Mouse (Mus musculus): ENCODE results near the gene Edem2. TPM values are rescaled to one million over a fixed set of nuclear protein-coding genes. Genes with fewer than 3 reads are reported as not detected.

The Edem2 gene
- total RNA-seq (2021): 10 to 100 TPM; 42.3 to 46.9 TPM
- long read RNA-seq, experiment 1, transcript Edem2-201 (11 exons, 2,290 nt): major isoform, 125 of 155 reads
- long read RNA-seq, experiment 1, partial matches to known transcripts: 16 of 155 reads
- long read RNA-seq, experiment 1, other reads (novel, unspliced or antisense): 14 of 155 reads
- long read RNA-seq, experiment 2, transcript Edem2-201 (11 exons, 2,290 nt): major isoform, 29 of 39 reads
- long read RNA-seq, experiment 2, partial matches to known transcripts: 5 of 39 reads
- long read RNA-seq, experiment 2, other reads (novel, unspliced or antisense): 5 of 39 reads

- DNase-seq: peak; percentile 95
These were observed at the start of gene Edem2 for GRCm38 (mm10) chr2:155729158-155729645. Edem2 (minus strand) TSS chr2:155729475.

- DNase-seq: no peak
These were observed 49.8 kb upstream of the Edem2 start for GRCm38 (mm10) chr2:155779066-155779465.

- DNase-seq: no peak
These were observed 48.7 kb upstream of the Edem2 start for GRCm38 (mm10) chr2:155778004-155778403.

GRCm38 (mm10) chr2:155777688-155777985, 48.4 kb upstream of the Edem2 start:
- DNase-seq: no peak

DNA sequence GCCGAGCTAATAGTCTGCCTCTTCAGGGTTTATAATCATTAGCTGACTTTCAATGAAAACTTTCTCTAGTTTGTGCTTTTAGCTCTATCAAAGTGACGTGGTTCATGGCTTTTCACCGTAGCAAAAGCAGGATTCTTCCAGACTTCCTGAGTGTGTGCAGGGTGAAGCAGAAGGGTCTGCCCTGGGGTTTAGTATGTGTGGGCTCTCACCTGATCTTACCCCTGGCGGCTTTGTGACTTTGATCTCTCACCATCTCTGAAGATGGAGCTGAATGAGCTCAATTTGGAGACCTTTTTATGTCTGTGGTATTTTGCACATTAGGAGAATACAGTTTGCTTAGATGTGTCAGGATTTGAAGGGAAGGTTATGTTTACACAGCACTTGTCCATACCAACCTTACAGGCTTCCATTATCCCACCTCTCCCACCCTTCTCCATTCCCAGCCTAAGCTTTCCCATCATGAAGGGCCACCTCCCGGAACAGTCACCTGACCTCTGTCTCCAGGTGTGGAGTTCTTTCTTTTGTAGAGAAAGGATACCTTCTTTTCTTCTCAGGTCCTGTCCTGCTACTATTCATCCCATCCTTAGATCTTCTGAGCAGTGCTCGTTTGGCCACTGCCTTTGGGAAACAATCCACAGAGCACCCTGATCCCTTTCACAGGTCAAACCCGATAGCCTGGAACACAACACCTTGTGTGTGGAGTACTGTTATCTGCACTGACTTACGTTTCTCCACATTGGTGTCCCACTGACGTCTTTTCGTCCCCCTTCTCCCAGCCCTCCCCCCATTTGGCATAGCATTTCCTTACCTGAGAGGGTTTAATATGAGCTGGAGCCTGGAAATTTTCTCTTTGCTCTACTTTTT, 47.8 kb upstream of the Edem2 start:
- DNase-seq: no peak

DNA sequence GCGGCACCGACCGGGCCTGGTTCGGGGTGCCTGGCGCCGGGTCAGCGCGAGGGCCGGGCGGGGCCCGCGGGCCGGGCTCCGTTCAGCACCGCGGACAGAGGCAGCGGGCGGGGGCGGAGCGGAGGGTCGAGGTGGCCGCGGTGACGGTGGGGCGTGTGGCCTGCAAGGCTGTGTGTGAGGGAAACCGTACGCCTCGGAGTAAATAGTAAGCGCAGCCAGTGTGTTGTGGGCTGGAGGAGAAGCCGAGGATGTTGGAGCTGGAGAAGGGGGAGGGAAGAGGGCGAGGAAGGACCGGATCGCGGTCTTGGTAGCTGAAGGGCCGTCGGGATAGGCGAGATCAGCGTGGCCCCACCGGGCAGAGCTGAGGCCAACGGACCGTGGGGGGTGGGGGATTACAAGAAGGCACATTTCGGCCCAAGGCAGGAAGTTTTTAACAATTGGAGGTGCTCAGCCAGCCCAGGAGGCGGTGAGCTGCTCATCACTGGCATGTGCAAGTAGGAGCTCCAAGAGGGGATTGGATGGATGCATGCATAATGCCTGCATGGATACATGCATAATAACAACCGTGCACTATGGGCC, 46.5 kb upstream of the Edem2 start:
- peak; percentile 82 to 86 for DNase-seq

- no peak for DNase-seq
These were observed 45.8 kb upstream of the Edem2 start, which contains the start of gene Mmp24 for GRCm38 (mm10) chr2:155774927-155775684. Mmp24 (plus strand) TSS chr2:155775342.

GRCm38 (mm10) chr2:155774261-155774926, 45.1 kb upstream of the Edem2 start:
- DNase-seq: no peak

- no peak for DNase-seq
These were observed 44.4 kb upstream of the Edem2 start for GRCm38 (mm10) chr2:155773664-155774063.

- DNase-seq: peak; percentile 59 to 86
These were observed 35.6 kb upstream of the Edem2 start for GRCm38 (mm10) chr2:155764679-155765418.

GRCm38 (mm10) chr2:155756855-155757566, 27.7 kb upstream of the Edem2 start:
- DNase-seq: peak; percentile 17 to 46

DNA sequence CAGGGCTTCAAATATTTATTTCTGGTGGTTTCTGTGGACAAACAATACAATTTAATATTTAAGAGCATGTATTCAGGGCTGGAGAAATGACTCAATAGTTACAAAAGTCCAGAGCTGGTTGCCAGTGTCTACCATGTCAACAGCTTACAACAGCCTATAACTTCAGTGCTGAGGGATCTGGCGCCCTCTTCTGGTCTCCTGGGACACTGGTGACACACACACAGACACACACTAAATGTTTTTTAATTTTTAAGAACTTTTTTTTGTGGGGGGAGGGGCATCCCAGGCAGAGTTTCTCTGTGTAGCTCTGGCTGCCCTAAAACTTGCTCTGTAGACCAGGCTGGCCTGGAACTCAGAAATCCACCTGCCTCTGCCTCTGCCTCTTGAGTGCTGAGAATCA, 26.5 kb upstream of the Edem2 start:
- DNase-seq: peak; percentile 83 to 85

- peak; percentile 76 to 81 for DNase-seq
These were observed 21.9 kb upstream of the Edem2 start, which contains the start of gene Procr for GRCm38 (mm10) chr2:155751014-155751786. Procr (plus strand) TSS chr2:155751117.

DNA sequence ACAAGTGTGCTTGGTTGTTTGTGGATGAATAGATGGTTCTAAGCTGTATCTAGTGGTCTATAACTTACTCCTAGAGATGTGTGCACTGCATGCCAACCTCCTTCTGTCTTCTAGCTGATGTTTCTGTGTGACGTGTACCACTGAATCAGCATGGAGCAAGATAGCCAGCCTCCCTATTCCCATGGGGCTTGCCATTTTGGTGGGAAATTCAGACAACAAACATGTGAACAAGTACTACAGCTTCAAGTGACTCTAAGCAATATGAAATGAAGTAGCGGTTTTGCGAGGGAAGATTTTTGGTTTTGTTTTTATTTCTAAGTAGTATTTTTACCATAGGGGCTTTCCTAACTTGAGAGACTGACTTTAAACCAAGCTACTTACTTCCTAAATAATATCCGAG, 20.1 kb upstream of the Edem2 start:
- no peak for DNase-seq

GRCm38 (mm10) chr2:155745487-155745886, 16.2 kb upstream of the Edem2 start:
- DNase-seq: no peak

GRCm38 (mm10) chr2:155743351-155743750, 14.1 kb upstream of the Edem2 start:
- no peak for DNase-seq

DNA sequence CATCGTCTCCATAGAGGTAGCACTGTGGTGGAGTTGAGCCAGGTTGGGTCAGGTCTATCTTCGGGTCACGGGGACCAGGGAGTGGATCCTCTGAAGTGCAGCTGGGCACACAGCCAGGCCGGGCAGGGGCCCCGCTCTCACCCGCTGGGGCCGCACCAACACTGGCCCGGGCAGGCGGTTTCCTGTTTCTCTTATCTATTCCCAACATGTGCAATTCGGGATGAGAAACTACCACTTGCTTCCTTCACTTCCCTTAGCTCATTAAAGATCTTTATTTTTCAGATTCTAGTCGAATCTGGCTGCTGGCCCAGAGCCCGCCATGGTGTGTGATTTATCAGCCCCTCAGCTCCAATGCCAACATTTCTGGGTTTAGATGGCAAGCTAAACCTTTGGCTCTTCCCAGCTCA, 13.7 kb upstream of the Edem2 start:
- DNase-seq: peak; percentile 76 to 81

DNA sequence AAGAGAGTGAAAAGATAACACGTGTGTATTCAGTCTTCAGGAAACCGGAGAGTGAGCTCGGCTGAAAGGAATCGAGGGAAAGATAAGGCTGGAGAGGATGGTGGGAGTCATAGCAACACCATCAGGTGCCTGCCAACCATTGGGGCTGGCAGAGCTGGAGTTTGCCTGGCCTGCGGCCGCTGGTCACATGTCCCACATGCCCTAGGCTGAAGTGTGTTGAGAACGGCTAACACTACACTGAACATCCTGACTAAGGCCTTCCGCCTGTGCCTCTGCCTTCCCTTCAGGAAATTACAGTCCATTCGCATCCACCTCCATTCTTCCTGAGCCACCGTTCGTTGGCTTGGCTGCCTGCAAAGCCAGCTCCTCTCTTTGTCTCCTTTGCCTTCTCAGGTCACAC, 12.9 kb upstream of the Edem2 start:
- DNase-seq: no peak

DNA sequence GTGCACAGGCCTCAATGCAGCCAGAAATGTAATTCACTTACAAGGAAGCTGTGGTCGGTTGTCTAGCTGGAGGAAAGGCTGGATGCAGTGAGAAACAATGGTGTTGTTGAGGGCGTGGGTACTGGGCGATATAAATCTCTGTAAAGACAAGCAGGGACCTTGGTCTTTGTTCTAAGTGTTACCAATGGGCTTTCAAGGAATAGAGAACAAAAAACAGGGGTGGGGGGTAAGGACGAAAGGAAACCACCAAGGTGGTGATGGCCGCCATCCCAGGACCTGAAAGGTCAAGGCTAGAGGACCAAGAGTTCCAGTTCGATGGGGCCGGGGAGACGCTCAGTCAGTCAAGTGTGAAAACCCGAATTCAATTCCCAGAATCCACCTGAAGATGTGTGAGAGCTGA, 8.5 kb upstream of the Edem2 start:
- DNase-seq: peak; percentile 24 to 38
